Mouse (Mus musculus): Measurements from ENCODE around the gene Ccdc171.
"Not testable (repeated sequence)": the region's sequence is repeated elsewhere in the genome, so short reads cannot be mapped to it uniquely, and the experiment has no call there.

Gene Ccdc171

DNA sequence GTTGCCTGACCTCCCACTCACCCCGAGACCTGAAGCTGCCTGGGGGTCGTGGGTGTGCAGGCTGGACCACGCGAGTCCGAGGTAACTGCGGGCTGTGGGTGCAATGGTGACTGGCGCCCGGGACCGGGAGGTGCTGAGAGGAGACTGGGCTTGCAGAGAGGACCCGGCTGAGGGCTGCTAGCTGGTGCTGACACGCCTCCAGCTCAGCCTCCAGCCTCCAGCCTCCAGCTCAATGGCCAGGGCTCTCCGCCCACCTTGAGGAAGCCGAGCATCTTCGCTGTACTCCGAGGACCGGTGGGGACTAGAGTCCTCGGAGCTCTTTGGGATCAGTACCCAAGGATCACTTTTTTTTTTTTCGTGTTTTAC is 328 bp downstream of the Ccdc171 start:
- no peak for DNase-seq (ENCODE audit: low spot score in 2 of 2)

- no peak for DNase-seq (ENCODE audit: low spot score in 2 of 2)
Observed at GRCm38 (mm10) chr4:83526270-83526987, 1.1 kb downstream of the Ccdc171 start.

DNA sequence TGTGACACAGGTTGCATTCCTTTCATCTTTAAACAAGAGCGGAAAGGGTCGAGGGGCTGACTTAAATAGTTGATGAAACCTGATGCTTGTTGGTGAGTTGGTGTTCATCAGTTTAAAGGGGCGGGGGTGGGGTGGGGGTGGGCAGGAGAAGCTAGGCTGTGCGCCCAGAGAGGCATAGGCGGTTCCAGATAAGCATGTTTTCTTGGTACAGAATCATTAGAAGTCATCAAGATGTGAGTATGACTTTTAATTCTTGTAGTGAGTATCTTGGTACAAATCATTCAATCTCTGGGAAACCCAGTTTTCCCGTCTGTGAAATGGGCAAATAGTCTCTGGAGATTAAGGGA is 1.6 kb downstream of the Ccdc171 start:
- DNase-seq (ENCODE audit: low spot score in 2 of 2) = no peak

DNA sequence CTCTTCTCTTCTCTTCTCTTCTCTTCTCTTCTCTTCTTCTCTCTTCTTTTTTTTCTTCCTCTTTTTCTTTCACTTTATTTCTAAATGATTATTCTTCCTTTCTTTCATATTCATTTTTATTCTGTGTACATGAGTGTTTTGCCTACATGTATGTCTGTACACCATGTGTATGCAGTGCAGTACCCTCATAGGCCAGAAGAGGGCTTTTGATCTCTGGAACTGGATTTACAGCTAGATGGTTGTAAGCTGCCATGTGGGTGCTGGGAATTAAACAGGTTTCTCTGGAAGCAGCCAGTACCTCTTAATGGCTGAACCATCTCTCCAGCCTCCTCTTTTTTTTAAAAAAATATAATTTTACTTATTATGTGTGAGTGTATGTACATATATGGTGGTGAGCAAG is 2.6 kb downstream of the Ccdc171 start:
- DNase-seq (ENCODE audit: low spot score in 2 of 2) = no peak

GRCm38 (mm10) chr4:83530060-83530459 is 4.7 kb downstream of the Ccdc171 start:
- not testable (repeated sequence) for DNase-seq (ENCODE audit: low spot score in 2 of 2)

DNA sequence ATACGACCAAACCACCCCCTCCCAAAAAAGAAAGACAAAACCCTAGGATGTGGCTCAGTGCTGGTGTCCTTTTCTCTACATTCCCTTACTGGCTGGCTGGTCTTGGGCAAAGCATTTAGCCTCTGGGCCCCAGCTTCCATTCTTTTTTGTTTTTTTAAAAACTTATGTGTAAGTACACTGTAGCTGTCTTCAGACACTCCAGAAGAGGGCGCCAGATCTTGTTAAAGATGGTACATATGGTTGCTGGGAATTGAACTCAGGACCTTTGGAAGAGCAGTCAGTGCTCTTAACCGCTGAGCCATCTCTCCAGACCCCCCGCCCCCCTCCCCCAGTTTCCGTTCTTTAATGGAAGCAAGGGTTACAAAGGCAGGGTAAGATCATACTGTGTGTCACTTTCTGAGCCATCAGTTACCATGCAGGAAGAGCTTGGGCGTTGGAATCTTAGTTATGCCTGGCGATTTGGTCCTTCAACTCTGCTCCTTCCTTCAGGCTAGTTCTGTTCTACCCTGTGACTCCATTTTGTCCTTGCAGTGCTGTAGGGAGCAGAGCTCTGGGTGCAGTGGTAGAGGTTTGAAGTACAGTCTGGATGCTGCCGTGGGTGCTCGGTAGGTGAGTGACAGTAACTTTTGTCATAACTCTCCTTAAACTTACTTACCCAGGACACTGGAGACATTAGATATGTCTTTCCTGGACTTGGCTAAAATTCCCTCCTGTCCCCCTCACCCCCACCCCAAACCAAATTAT is 8.0 kb downstream of the Ccdc171 start:
- no peak for DNase-seq (ENCODE audit: low spot score in 2 of 2)

DNA sequence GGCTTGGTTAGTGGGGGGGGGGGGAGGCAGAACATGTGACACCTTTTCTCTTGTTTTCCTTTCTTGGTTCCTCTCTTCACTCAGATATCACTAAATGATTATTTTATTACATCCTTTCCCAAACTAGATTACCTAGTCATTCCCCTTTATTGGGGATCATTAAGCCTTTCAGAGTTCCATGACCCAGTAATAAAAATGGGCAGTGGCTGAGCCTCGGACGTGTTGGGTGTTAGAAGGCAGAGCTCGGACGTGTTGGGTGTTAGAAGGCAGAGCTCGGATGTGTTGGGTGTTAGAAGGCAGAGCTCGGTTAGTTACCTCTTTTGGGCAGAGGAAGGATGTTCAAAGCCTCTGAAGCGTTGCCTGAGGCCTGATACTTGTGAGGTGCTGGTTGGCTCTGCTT is 8.7 kb downstream of the Ccdc171 start:
- DNase-seq (ENCODE audit: low spot score in 2 of 2) = no peak

DNA sequence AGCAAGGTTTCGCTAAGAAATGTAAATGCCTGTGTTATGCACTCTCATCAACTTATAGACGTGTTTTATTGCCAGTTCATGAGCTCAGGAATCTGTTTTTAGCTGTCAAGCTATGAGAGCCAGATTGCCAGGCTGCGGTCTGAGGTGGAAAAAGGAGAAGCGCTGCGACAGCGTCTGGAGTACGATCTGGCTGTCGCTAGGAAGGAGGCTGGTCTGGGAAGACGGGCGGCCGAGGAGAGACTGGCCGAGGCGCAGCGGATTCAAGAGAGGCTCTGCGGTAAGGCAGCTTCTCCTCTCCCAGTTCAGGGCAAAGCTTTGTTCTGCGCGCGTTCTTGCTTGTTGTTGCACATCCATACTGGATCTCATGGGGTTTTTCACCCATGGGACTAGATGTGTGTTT is 24.2 kb downstream of the Ccdc171 start:
- DNase-seq (ENCODE audit: low spot score in 2 of 2) = peak in 1 of 2 experiments; percentile 12

- no peak for DNase-seq (ENCODE audit: low spot score in 2 of 2)
Observed at GRCm38 (mm10) chr4:83567190-83568113, 42.1 kb downstream of the Ccdc171 start.

DNA sequence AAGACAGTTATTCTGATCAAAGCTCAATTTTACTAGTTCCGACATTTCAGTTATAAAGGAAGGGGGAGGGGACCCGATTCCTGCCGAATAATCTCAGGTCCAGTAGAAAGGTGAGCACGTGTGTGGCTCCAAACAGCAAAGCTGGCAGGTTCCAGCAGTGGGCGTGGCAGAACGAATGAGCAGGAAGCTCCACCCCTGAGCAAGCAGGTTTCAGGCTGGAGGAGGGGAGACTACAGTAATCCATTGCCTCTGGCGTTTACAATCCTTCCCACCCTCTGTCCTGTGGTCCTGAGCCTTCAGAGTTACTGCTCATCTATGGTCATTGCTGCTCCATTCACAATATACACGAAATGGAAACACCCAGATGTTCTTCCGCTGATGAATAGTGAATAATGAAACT is 42.8 kb downstream of the Ccdc171 start:
- DNase-seq (ENCODE audit: low spot score in 2 of 2) = not testable (repeated sequence)

GRCm38 (mm10) chr4:83570569-83570968 is 45.2 kb downstream of the Ccdc171 start:
- DNase-seq (ENCODE audit: low spot score in 2 of 2) = no peak

GRCm38 (mm10) chr4:83571033-83571432 is 45.7 kb downstream of the Ccdc171 start:
- DNase-seq (ENCODE audit: low spot score in 2 of 2) = no peak

DNA sequence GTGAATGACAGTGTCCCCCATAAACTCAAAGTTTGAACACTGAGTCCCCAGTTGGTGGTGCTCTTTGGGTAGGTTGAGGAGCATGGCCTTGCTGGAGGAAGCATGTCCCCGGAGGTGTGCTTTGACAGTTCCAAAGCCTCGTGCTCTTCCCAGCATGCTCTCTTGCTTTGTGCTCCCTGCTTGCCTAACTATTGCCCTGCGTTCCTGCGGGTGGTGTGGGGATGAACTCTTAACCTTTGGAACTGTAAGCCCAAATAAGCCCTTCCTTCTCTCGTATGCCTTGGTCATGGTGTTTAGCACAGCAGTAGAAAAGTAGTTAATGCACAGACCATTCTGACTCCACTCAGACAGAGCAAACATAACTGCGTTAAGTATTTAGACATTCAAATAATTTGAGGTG is 47.2 kb downstream of the Ccdc171 start:
- no peak for DNase-seq (ENCODE audit: low spot score in 2 of 2)

- DNase-seq (ENCODE audit: low spot score in 2 of 2) = no peak
Observed at GRCm38 (mm10) chr4:83576315-83576714, 51.0 kb downstream of the Ccdc171 start.

GRCm38 (mm10) chr4:83580157-83580556 is 54.8 kb downstream of the Ccdc171 start:
- DNase-seq (ENCODE audit: low spot score in 2 of 2) = no peak

DNA sequence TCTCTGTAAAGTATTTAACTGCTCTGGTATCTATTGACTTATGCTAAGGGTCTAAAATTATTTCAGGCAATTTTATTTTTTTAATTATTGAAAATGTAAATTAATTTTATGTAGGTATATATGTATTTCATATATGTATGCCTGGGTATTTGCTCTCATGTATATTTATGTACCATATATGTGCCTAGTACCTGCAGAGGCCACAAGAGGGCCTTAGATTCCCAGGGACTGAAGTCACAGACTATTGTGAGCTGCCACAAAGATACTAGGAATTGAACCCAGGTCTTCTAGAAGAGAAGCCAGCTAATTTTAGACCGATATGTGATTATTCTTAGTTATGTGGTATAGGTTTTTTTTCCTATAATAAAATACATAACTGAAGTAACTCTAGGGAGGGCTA is 62.2 kb downstream of the Ccdc171 start:
- no peak for DNase-seq (ENCODE audit: low spot score in 2 of 2)

GRCm38 (mm10) chr4:83596486-83596885 is 71.1 kb downstream of the Ccdc171 start:
- no peak for DNase-seq (ENCODE audit: low spot score in 2 of 2)

- no peak for DNase-seq (ENCODE audit: low spot score in 2 of 2)
Observed at GRCm38 (mm10) chr4:83611111-83611510, 85.8 kb downstream of the Ccdc171 start.

DNA sequence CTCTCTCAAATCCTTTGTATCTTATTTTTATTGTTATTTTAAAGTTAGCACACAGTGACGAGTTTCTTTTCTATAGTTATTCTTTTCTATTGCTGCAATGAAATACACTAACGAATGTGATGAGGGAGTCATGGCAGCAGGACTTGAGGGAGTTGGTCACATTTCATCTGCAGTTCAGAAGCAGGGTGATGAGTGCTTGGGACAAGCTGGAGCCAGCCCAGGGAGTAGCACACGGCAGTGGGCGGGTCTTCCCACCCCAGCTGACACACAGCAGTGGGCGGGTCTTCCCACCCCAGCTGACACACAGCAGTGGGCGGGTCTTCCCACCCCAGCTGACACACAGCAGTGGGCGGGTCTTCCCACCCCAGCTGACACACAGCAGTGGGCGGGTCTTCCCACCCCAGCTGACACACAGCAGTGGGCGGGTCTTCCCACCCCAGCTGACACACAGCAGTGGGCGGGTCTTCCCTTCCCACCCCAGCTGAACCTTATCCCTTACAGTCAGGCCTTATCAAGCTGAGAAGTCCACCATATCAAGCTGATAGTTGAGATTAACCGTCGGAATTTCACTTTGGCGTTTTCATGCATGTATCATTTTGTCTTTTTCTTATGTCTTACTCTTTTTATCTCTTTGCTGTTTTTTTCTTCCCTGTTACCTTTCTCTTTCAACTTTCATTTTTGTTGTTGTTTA is 97.8 kb downstream of the Ccdc171 start:
- not testable (repeated sequence) for DNase-seq (ENCODE audit: low spot score in 2 of 2)

GRCm38 (mm10) chr4:83623732-83624131 is 98.4 kb downstream of the Ccdc171 start:
- no peak for DNase-seq (ENCODE audit: low spot score in 2 of 2)

DNA sequence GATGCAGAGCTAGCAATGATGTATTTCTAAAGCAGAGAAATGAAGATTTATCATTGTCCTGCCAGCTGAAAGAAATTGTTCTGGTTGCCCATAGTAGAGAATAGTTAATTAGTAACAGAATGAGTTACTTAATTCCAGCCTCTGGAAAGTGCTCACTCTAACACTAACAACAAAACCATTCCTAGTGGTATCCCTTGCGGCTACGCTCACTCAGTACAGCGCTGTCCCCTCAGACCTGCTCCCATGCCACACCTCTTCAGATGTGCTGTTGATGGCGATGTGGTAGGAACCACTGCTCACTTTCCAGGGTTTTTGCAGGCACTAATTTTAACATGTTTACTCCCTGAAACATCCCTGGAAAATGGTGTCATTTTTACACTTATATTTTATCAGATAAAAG is 126.1 kb downstream of the Ccdc171 start:
- no peak for DNase-seq (ENCODE audit: low spot score in 2 of 2)

GRCm38 (mm10) chr4:83655396-83655795 is 130.1 kb downstream of the Ccdc171 start:
- DNase-seq (ENCODE audit: low spot score in 2 of 2) = no peak
